Mouse (Mus musculus): ENCODE measurements around the gene Mocs1.
"Not testable (repeated sequence)": the region's sequence is repeated elsewhere in the genome, so short reads cannot be mapped to it uniquely, and the experiment has no call there.

Gene Mocs1

GRCm38 (mm10) chr17:49432071-49432711 lies 4.0 kb downstream of the Mocs1 start:
- in situ Hi-C loops (cut with MboI, MseI): loop anchor here (10.0 kb wide), 1 partner anchor 723 kb away; no protein-coding TSS in a partner anchor

GRCm38 (mm10) chr17:49433071-49433470 lies 4.9 kb downstream of the Mocs1 start:
- in situ Hi-C loops (cut with MboI, MseI): loop anchor here (10.0 kb wide), 1 partner anchor 722 kb away; no protein-coding TSS in a partner anchor

DNA sequence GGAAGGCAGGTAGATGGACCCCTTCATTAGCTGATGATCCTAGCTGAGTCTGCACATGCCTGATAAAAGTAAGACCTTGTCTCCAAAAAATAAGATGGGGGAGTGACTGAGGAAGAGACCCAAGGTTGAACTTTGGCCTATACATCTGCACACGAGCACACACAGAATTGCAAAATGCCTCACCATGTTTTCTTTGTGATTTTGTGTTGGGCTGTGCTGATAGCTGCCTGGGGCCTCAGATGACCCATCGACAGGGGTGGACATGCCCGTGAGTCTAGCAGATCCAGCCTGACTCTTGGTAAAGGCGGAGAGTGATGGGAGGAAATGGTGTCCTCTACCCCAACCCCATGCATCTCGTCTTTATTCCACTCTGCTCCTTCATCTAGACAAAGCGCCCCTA lies 6.1 kb downstream of the Mocs1 start:
- in situ Hi-C loops (cut with MboI, MseI): loop anchor here (10.0 kb wide), 1 partner anchor 721 kb away; no protein-coding TSS in a partner anchor

DNA sequence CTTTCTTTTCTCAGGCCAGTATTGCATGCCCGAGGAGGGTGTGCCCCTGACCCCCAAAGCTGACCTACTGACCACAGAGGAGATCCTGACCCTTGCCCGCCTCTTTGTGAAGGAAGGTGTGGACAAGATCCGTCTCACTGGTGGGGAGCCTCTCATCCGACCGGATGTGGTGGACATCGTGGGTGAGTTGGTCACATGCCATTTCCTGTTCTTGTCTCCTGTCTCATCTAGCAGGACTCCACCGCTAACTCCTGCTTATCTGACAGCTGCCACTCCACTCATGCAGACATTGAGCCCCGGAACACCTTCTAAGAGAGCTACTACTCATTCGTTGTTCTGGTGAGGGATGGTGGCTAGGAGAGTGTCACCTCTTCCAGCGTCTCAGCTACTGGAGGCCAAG lies 6.9 kb downstream of the Mocs1 start:
- in situ Hi-C loops (cut with MboI, MseI): loop anchor here (10.0 kb wide), 1 partner anchor 720 kb away; no protein-coding TSS in a partner anchor

- in situ Hi-C loops (cut with MboI, MseI): loop anchor here (10.0 kb wide), 1 partner anchor 718 kb away; no protein-coding TSS in a partner anchor
These were observed 8.5 kb downstream of the Mocs1 start for GRCm38 (mm10) chr17:49436631-49437030.

GRCm38 (mm10) chr17:49437306-49437705 lies 9.1 kb downstream of the Mocs1 start:
- in situ Hi-C loops (cut with MboI, MseI): loop anchor here (10.0 kb wide), 1 partner anchor 717 kb away; no protein-coding TSS in a partner anchor

GRCm38 (mm10) chr17:49438822-49439574 lies 10.8 kb downstream of the Mocs1 start:
- in situ Hi-C loops (cut with MboI, MseI): loop anchor here (10.0 kb wide), 1 partner anchor 716 kb away; no protein-coding TSS in a partner anchor

GRCm38 (mm10) chr17:49439706-49440105 lies 11.5 kb downstream of the Mocs1 start:
- in situ Hi-C loops (cut with MboI, MseI): loop anchor here (10.0 kb wide), 1 partner anchor 715 kb away; no protein-coding TSS in a partner anchor

DNA sequence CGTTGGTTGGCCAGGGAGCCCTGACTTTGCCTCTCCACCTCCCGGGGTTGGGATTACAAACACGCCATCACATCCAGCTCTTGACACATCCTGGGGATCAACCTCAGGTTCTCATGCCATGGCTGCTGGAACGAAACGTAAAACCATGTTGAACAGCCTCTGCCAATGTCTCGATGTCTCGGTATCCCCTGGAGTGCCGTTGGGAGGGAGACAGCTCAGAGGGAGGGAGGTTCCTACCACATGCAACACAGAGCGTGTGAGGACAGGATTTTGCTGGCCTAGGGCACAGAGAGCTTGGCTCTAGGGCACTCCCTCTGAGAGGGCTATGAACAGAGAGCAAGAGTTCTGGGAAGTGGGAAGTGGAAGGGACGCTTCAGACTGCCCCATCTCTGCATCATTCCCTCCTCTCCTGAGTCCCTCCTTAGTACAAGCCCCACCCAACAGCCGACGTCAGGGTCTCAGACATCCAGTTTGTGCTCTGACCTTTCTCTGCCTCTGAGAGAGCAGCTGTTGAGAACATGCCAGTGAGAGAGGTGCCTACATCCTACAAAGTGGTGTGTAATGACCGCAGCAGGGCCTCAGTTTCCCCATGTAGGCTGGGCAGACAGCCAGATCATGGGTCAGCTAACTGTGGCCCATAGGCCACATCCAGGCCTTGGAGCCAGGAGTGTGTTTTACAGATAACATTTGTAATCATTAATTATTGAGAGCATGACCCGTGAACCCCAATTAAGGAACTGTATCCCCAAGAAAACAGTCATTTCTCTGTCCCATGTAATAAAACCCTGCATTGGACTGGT lies 12.4 kb downstream of the Mocs1 start:
- in situ Hi-C loops (cut with MboI, MseI): no loop called here

DNA sequence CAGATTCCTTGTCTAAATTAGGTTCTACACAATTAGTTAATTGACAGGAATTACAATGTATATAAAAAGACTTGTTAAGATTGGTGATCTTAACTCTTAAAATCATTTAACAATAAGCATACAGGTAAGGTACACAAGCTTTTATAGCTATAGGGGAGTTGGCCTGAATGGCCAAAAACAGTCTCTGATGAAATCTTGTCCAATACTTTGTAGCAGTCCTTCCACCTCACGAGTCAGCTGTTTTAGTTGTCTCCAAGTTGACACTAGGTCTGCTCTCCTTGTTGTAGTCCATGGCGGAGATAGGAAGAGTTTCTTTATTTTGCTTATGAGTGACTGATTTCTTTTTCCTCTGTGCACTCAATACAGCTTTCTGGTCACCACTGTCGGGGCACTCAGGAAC lies 14.7 kb downstream of the Mocs1 start:
- in situ Hi-C loops (cut with MboI, MseI): not testable (repeated sequence)

- in situ Hi-C loops (cut with MboI, MseI): no loop called here
These were observed 20.5 kb downstream of the Mocs1 start for GRCm38 (mm10) chr17:49448570-49449229.

DNA sequence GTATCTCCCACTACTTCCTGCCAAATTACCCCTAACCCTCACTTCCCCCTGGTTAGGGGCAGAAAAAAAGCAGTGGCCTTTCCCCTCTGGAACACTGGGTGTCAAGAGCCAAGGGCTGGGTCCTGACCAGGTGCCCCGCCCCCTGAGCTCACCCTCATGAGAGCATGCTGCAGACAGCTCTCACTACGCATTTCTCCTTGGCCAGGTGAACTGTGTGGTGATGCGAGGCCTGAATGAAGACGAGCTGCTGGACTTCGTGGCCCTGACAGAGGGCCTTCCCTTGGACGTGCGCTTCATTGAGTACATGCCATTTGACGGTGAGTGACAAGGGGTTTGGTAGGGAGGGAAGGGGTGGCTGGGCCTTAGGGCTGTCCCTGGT lies 21.1 kb downstream of the Mocs1 start:
- in situ Hi-C loops (cut with MboI, MseI): no loop called here

DNA sequence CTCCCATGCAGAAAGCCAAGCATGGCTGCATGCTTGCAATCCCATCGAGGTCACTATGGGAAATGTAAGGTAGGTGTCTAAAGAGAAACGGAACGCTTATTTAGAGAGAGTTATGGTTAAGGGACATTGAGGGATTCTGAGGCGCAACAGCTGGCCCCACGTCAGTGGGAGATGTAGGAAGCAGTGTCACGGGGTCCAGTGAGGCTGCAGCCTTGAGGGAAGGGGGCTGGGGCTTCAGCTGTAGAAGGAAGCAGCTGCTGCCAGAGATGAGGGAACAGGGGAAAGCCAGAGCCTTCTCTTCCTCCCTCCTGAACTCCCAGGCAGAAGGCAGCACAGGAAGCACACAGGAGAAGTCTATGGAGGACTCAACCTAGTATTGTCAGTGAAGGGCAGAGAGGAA lies 22.8 kb downstream of the Mocs1 start:
- in situ Hi-C loops (cut with MboI, MseI): loop anchor here (25.0 kb wide), 1 partner anchor 811 kb away; no protein-coding TSS in a partner anchor

- in situ Hi-C loops (cut with MboI, MseI): loop anchor here (25.0 kb wide), 1 partner anchor 806 kb away; no protein-coding TSS in a partner anchor
These were observed 28.2 kb downstream of the Mocs1 start for GRCm38 (mm10) chr17:49456334-49456733.

- in situ Hi-C loops (cut with MboI, MseI): loop anchor here (25.0 kb wide), 1 partner anchor 804 kb away; no protein-coding TSS in a partner anchor
These were observed 29.7 kb downstream of the Mocs1 start for GRCm38 (mm10) chr17:49457833-49458232.

GRCm38 (mm10) chr17:49458386-49458785 lies 30.2 kb downstream of the Mocs1 start:
- in situ Hi-C loops (cut with MboI, MseI): loop anchor here (25.0 kb wide), 1 partner anchor 804 kb away; no protein-coding TSS in a partner anchor

GRCm38 (mm10) chr17:49464884-49465283 lies 36.7 kb downstream of the Mocs1 start:
- in situ Hi-C loops (cut with MboI, MseI): loop anchor here (5.0 to 25.0 kb wide), 2 partner anchors 432 to 797 kb away; no protein-coding TSS in a partner anchor

DNA sequence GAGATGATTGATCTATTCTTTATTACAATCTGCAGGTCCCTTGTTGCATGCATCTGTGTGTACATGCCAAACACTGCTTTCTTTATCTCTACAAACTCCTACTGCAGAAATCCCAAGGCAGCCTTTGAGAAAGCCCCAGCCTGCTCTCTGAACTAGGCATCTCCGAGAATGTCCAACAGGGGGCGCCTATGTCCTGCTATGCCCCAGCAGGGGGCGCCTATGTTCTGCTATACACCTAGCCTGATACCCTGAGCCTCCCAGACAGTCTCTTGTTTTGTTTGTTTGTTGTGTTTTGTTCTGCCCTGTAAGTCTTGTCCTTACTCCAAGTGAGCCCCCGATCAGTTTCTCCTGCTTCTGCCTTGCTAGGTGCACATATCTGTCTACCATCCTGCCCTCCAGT lies 40.1 kb downstream of the Mocs1 start:
- in situ Hi-C loops (cut with MboI, MseI): loop anchor here (5.0 to 25.0 kb wide), 2 partner anchors 429 to 794 kb away; no protein-coding TSS in a partner anchor

DNA sequence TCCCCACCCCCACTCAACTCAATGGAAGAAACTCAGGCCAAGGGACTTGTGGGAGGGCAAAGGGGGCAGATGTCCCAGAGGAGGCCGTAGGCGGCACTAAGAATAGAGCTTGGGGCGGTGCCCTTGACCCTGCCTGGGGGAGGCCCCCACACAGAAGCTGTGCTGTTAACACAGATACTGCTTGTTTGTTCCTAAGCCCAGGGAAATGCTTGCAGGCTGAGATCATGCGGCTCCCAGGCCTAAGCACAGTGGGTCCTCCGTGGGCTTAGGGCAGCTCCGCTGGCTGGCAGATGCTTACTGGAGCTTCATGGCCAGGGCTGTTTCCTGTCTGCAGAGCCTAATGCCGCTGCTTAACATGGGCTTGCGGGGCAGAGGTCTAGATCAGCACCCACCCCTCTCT lies 44.5 kb downstream of the Mocs1 start:
- in situ Hi-C loops (cut with MboI, MseI): loop anchor here (25.0 kb wide), 1 partner anchor 790 kb away; no protein-coding TSS in a partner anchor

DNA sequence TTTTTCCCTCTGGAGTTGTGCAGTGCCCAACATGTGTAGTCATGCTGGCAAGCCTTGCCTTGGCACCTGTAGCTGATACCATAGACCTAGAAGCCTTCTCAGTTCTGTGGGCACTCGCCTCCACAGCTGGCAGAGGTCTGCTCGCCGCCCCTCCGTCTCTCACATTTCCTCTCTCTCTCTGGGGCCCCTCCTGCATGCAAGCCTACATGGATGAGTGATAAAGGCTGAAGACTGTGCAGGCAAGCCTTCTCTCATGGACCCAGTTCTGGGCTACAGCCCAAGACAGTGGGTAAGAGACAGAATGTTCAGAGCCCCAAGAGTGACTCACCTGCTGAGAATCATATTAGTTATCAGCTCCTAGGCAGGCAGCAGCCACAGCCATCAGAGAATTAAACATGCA lies 45.9 kb downstream of the Mocs1 start:
- in situ Hi-C loops (cut with MboI, MseI): loop anchor here (25.0 kb wide), 1 partner anchor 788 kb away; no protein-coding TSS in a partner anchor

DNA sequence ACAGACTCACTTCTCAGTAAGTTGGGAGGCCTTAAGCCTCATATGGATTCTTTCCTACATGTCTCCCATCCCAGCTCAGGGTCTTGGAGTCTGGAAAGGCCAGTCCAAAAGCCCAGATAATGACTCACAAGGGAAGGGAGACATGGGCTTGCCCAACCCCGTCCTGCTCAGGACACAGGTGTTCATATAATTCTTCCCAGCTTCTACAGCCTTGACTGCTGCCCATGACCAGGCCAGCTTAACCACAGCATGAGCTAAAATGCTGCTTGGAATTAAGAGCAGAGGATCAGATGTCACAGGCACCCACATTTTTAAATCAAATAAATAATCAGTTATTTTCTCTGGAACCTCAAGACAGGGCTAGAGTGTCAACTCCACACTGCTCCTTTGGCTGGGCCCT lies 47.0 kb downstream of the Mocs1 start:
- in situ Hi-C loops (cut with MboI, MseI): no loop called here

Measured in T-helper 1 cell (primary cell).